Mouse (Mus musculus): ENCODE data around the gene Edil3.

GRCm38 (mm10) chr13:88824441-88824840, 3.2 kb downstream of the Edil3 start:
- TF ChIP-seq CTCF (conservative IDR thresholded peaks at IDR 0.05; ENCODE audit: insufficient read depth, insufficient read length, low read depth, low read length) = no peak
- TF ChIP-seq POLR2A (IDR thresholded peaks at IDR 0.05; ENCODE audit: low read depth, low read length) = no peak

Data from kidney, adult 2 months (tissue).